Mouse (Mus musculus) liver, embryonic 14.5 days (tissue): ENCODE data around the gene Rsc1a1.

ENCODE experiments used
- CTCF ChIP-seq: IDR thresholded peaks from 2 replicates; pipeline ENCODE4 v1.5.1; 2016; ENCODE audit warnings: antibody characterized with exemption, low read depth, control low read depth
- EP300 ChIP-seq: IDR thresholded peaks from 2 replicates; pipeline ENCODE4 v1.6.1; 2016; ENCODE audit warnings: antibody characterized with exemption, low read depth

DNA sequence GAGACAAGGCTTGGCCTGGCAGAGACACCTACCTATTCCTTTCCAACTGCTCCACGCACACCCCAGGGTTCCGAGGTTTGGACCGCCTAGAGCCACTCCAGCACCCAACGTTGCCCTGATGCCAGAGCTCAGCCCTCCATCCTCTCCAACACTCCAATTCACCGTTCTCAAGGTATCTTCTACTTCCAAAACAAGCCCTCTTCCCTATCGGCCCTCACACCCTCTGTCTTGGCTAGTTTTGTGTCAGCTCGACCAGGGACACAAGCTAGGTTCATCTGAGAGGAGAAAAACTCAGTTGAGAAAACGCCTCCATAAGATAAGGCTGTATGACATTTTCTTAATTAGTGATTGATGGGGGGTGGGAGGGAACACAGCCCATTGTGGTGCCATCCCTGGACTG, 20.6 kb downstream of the Rsc1a1 start, which contains the start of gene Plekhm2:
- TF ChIP-seq CTCF (no peak), EP300 (no peak)
